Comparison of ENCODE assay signal across 8 mouse cellular contexts in genomic region chr1:88701870-88702661, GRCm38 (mm10). TPM values are rescaled to one million over a fixed set of nuclear protein-coding genes. Genes with fewer than 3 reads are reported as not detected.
A peak's percentile ranks its signal among the peaks of the same experiment; 100 is the strongest.
DNase-seq lines count a peak whose midpoint lies in the region; ATAC-seq and TF ChIP-seq lines count a peak whose summit lies in the region.

Gene Arl4c, minus strand, starts transcription at chr1:88702221.

- H3K36me3 ChIP-seq in G1E (replicated peaks), result no peaks in the 10 kb centered on the region
- peaks cover 15% of the 10 kb centered on the region for H3K36me3 ChIP-seq in hindbrain, embryonic 10.5 days
- no peaks in the 10 kb centered on the region for H3K36me3 ChIP-seq in lung, postnatal 0 days (ENCODE audit: insufficient read depth, low read length)

- no peak for DNase-seq in G1E (ENCODE audit: low spot score)
- peak; percentile 84 for DNase-seq in cerebellum, adult 8-10 months
- peak; percentile 77 to 81 for DNase-seq in frontal cortex, postnatal 10 days (ENCODE audit: low spot score in 2 of 2)
- peak; percentile 93 for DNase-seq in hindbrain, embryonic 10.5 days (ENCODE audit: low spot score)
- DNase-seq in layer of hippocampus, postnatal 14 days (ENCODE audit: low spot score in 2 of 2), result peak; percentile 71 to 85
- DNase-seq in lung, postnatal 0 days (ENCODE audit: low spot score), result peak; percentile 89
- DNase-seq in ovary, adult 18-20 months (ENCODE audit: low spot score), result peak; percentile 71
- DNase-seq in thymus, postnatal 0 days (ENCODE audit: low spot score), result peak; percentile 87

- ATAC-seq in G1E (ENCODE audit: extremely low read depth, insufficient number of reproducible peaks, low FRiP score, poor library complexity, severe bottlenecking), result no peak
- ATAC-seq in lung, postnatal 0 days, result peak; percentile 89

- peak within 1 kb of the TSS; percentile 85 for H3K9ac ChIP-seq in lung, postnatal 0 days (replicated peaks; ENCODE audit: low read depth)

- peaks cover 24% of the 10 kb centered on the region for H3K9me3 ChIP-seq in G1E (replicated peaks)
- no peaks in the 10 kb centered on the region for H3K9me3 ChIP-seq in hindbrain, embryonic 10.5 days
- no peaks in the 10 kb centered on the region for H3K9me3 ChIP-seq in lung, postnatal 0 days (ENCODE audit: low read length)

- no peaks in the 10 kb centered on the region for H3K4me1 ChIP-seq in G1E (ENCODE audit: insufficient read depth, low read depth, low read length)
- peaks cover 64% of the 10 kb centered on the region for H3K4me1 ChIP-seq in hindbrain, embryonic 10.5 days (replicated peaks)
- H3K4me1 ChIP-seq in lung, postnatal 0 days (ENCODE audit: insufficient read depth, low read depth, low read length), result no peaks in the 10 kb centered on the region; the same call in 1 of the 2 replicates

- WGBS in hindbrain, embryonic 10.5 days, result under 1% methylated on average over 91 of the region's 91 CpGs
- 2% methylated on average over 63 of the region's 91 CpGs for WGBS in lung, postnatal 0 days

- no peaks in the 10 kb centered on the region for H3K27me3 ChIP-seq in G1E (ENCODE audit: insufficient read depth, low read length)
- H3K27me3 ChIP-seq in hindbrain, embryonic 10.5 days (ENCODE audit: insufficient read depth, poor library complexity, severe bottlenecking), result peaks cover 22% of the 10 kb centered on the region
- no peaks in the 10 kb centered on the region for H3K27me3 ChIP-seq in lung, postnatal 0 days (replicated peaks; ENCODE audit: insufficient read depth, low read length)

- H3K4me3 ChIP-seq in G1E (ENCODE audit: low read depth, low read length), result peak within 1 kb of the TSS; percentile 42
- peak within 1 kb of the TSS; percentile 92 for H3K4me3 ChIP-seq in hindbrain, embryonic 10.5 days
- H3K4me3 ChIP-seq in lung, postnatal 0 days (ENCODE audit: low read depth, low read length), result peak within 1 kb of the TSS; percentile 80

- TF ChIP-seq EP300 in lung, postnatal 0 days (IDR thresholded peaks at IDR 0.05), result 0 out of 2 replicates have a peak, but pooled peaks have one; percentile 26

- no peak for TF ChIP-seq CTCF in G1E (IDR thresholded peaks at IDR 0.05; ENCODE audit: low read depth, low read length)
- peak; percentile 44 for TF ChIP-seq CTCF in lung, postnatal 0 days (IDR thresholded peaks at IDR 0.05)

- peak within 1 kb of the TSS; percentile 98 for H3K27ac ChIP-seq in hindbrain, embryonic 10.5 days
- H3K27ac ChIP-seq in lung, postnatal 0 days (ENCODE audit: low read length), result peak within 1 kb of the TSS; percentile 92

- peak within 1 kb of the TSS; percentile 92 for H3K4me2 ChIP-seq in lung, postnatal 0 days (replicated peaks; ENCODE audit: low read depth, low read length)

RNA-seq across cellular contexts. Expression of gene Arl4c, which starts in this region (rescaled TPM):
- total RNA-seq in G1E (2014; fragmentation: Nextera tagmentation) (not detected in 2 replicates), G1E (2017) (0.11 TPM in 1 of 2 replicates, not detected in the other)
- 0.02 TPM in 1 of 2 replicates, not detected in the other for polyA plus RNA-seq in G1E (2012)
- polyA plus RNA-seq in hindbrain, embryonic 10.5 days (2016; fragmentation: Nextera tagmentation; extraction: Ambion mirVana), result 18.5 and 22.2 TPM in 2 replicates
- 10 to 100 TPM; 32.4 to 34.2 TPM for total RNA-seq in layer of hippocampus, postnatal 14 days (2021)
- 24.9 and 28.1 TPM in 2 replicates for polyA plus RNA-seq in lung, postnatal 0 days (2015; fragmentation: Nextera tagmentation; extraction: Ambion mirVana)
- polyA plus RNA-seq in thymus, postnatal 0 days (2015; fragmentation: Nextera tagmentation; extraction: Ambion mirVana), result 22.8 and 27.4 TPM in 2 replicates

Comparison
In these comparisons a context has a peak if more than half of its experiments do, and no peak if none do; other contexts are left out.
1. RNA of gene Arl4c (total RNA-seq): 32.4 to 34.2 TPM in layer of hippocampus, postnatal 14 days; 0.11 TPM in G1E; every median in the first group is over 10 times any median in the second.
2. RNA of gene Arl4c (polyA plus RNA-seq): 22.8 to 27.4 TPM in thymus, postnatal 0 days, 24.9 to 28.1 TPM in lung, postnatal 0 days and 18.5 to 22.2 TPM in hindbrain, embryonic 10.5 days; 0.02 TPM in G1E; every median in the first group is over 10 times any median in the second.
3. H3K4me3 ChIP-seq: peak in every context shown above with its lines; median percentile 92 in hindbrain, embryonic 10.5 days; 80 in lung, postnatal 0 days; 42 in G1E.